Mouse (Mus musculus) WW6 (cell line): ENCODE measurements around the gene Anapc15.
"Not testable (repeated sequence)": the region's sequence is repeated elsewhere in the genome, so short reads cannot be mapped to it uniquely, and the experiment has no call there.

Source experiments
- DNase-seq: peaks from one replicate; pipeline ENCODE4 v3.0.0-alpha.2; 2013; ENCODE audit warnings: low read depth, low spot score

Gene Anapc15

DNA sequence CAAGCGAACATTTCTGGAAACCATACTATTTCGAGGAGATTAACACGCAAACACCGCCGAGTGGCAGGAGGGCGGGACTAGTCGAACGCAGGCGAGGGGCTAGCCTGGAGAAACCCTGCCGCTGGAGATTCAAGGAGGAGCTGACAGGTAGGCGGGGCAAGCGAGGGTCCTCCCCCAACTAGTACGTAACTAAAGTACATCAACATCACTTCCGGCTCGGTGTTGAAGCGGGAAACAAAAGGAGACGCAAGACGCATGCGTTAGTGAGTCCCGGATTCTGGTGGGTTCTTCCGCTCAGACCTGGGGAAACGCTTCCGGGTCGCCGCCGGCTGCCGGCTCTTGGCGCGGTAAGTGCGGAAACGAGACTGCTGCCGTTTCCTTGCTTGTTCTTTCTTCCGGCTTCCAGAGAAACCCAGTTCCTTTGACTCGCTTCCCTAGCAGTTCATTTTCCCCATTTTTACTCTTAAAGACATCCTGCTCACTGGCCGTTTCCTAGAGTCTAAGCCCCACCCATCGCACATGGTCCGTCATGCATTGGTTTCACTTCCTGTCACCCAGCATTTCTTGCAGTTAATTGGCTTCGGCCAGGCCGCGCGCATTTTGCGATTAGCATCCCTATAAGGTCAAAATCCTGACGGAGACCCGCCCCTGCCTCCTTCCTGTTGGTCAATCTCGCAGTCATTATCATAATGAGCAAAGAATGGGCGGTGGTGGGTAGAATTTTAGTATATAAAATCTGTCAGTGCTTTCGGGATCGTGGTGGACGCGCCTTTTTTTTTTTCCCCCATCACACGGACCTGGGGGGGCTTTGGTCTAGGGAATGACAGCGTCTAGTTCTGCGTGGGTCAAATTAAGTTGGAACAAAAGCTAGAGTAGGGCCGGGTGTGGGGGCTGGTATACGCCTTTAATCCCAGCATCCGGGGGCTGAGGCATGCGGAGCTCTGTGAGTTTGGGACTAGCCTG is 32.9 kb downstream of the Anapc15 start:
- DNase-seq = peak; percentile 96

DNA sequence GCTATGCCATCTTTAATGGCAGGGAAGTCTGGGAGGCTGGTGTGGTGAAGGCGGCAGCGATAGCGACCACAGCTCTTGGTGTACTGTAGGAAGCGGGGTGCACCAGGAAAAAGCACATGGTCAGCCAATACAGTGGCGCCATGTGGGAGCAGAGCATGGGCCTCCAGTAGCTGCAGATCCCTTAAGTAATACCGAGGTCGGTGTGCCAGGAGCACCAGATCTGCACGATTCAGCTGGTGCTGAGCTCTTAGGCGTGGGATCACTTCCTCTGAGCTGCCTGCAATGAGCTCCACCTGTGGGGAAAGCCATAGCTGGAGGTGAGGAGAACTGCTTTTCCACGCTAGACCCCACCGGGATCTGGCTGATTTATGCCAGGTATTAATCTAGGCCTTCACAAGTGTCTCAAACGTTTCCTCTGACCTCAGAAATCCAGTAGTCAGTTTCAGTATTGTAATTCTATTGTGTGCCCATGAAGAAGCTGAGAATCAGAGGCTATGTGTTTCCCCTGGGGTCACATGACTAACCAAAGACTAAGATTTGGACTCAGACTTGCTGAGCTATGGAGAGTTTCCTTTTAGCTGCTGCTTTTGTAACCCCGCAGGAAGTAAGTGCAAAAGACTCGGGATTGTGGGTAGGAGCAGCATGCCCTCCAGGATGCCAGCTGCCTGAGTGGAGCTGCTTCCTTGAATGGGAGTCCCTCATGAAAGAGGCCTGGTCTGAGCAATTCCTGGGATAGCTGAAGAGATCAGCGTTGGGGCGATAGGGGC is 37.0 kb downstream of the Anapc15 start:
- no peak for DNase-seq

DNA sequence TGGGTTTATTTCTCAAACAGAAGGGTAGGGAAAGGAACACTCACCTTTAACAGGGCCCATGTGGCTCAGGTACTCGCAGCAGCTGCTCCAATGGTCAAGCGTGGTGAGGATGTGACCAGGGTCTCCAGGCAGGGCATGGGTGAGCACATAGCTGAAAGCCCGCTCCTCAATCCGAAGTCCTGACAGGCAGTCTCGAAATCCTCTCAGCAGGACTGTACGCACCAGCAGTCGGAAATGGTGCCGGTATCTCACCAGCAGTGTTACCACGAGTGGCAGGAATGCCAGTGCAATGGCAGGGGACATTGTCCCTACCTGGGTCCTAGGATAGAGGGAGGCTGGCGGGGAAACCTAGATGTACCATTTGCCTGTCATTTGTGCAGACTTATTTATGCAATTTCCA is 38.5 kb downstream of the Anapc15 start:
- DNase-seq = no peak

DNA sequence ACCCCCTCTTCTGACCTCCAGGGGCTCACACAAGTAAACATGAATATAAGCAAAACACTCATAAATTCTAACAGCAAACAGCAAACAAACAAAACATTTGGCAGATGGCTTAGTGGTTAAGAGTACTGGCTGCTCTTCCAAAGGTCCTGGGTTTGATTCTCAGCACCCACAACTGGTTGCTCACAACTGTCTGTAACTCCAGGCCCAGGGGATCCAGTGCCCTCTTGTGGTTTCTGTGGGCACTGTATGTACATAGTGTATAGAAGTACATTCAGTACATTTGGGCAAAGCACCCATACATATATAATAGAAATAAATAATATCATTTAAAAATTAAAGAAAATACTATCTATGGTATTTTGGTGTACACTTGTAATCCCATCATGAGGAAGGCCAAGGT is 39.3 kb downstream of the Anapc15 start:
- no peak for DNase-seq

DNA sequence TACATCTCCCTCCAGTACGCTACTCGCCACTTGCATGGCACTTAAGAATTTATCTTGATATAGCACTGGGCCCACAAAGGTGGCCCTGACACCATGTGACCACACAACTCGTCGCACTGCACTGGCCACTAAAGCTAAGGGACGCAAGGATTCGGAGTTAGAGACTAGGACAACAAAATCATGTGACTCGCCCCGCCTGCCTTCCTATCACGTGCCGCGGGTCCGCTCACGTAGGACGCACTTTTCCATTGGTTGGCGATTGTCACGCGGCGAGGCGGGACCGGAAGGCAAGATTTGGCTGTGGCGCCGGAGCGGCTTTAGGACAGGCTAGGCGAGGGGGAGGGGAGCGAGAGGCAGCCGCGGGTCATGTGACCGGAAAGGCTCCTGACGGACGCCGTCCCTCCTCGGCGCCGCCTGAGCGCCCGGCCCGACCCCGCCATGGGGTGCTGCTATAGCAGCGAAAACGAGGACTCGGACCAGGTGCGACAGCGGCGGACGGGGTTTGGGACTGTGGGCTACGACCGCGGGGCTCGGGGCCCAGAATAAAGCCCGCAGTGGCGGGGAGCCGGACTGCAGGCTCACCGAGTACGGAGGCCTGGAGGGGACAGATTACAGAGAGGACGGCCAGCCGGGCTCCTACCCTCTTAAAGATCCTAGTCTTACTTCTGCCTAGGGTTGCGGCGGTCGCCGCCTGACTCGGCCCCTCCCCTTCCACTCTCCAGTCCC is 42.2 kb downstream of the Anapc15 start, which contains the start of gene Lamtor1:
TSS of gene Lamtor1 (plus strand) at position 344 of the 726 bp plus-strand sequence.
- DNase-seq = peak; percentile 98

DNA sequence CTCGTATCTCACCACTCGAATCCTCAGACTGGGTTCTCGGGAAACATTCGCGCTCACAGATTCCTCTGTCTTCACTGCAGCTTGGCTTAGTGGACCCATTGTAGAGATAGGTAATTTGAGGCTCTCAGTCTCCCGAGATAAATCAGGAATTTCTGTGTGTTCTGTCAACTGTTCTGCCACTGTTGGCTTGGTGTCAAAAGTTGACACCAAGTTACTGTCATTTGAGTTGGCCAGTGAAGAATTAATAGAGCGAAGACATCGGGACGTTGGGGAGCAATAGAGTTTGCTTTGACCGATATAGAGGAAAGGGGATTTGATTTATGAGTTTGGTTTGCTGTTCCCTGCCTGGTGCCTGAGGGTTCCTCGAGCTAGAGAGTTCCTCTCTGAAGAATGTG is 42.8 kb downstream of the Anapc15 start, which contains the start of gene Tomt:
TSS of gene Tomt (minus strand) at position 73 of the 395 bp plus-strand sequence.
- DNase-seq = no peak

DNA sequence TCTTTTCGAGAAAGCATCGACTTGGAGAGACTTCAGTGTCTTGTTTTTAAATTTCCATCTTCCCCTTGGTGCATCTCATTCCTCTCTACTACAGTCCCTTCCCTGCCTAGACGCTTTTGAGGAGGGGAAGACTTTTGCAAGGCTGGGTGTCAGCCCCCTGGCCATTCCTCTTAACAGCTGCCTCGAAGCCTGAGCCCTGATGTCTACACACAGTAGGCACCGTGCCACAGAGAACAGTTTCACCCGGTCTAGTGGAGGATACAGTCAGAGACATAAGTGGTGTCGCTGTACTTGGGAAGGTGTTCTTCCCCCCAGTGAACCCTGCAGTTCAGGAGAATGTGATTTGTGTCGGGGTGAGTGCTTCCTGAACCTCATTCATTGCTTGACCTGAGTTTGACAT is 43.2 kb downstream of the Anapc15 start:
- no peak for DNase-seq

DNA sequence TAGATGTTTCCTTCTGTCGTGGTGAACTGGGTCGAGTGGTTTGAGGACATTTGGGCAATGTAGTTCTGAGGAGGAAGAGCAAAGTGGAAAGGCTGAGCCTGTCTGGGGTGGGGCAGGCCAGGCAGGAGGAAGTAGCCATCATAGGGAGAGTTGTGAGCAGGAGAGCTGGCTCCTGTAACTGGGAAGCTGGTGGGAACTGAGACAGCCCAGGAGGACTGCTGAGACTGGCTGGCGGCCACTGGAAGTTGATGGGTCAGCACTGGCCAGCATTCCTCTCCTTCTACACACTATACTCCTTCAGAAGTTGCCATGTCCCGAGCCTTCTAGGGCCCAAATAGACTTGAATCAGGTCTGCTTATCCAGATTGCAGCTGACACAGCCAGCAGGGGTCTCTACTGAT is 44.9 kb downstream of the Anapc15 start:
- DNase-seq = no peak

DNA sequence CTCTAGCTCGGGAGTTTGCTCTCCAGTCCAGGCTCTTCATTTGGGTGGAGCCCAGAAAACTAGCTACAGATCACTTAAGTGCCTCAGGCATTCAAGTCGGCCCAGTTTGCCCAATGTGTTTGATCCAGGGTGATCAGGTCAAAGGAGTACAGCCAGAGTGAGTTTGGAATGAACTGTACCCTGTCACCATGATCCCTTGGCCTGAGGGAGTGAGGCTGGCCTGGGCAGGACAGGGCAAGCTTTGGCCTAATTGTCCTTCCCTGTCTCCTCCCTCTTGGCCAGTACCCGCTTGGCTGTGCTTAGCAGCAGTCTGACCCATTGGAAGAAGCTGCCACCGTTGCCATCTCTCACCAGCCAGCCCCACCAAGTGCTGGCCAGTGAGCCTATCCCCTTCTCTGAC is 46.6 kb downstream of the Anapc15 start:
- no peak for DNase-seq

DNA sequence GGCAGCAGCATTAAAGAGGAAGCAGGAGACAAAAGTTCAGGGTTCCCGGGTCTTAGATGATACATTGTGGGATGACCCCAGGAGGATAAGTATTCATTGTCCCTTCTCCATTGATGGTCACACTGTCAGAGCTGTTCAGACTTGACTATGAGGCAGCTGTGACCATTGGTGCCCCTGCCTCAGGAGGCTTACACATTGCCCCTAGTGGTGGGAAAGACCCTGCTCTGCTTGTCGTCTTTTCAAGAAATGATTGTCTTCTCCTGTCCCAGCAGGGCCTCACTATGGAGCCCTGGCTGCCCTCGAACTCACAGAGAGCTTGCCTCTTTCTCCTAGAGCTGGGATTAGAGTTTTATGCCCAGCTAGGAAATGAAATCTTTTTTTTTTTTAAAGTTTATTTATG is 48.5 kb downstream of the Anapc15 start:
- no peak for DNase-seq

DNA sequence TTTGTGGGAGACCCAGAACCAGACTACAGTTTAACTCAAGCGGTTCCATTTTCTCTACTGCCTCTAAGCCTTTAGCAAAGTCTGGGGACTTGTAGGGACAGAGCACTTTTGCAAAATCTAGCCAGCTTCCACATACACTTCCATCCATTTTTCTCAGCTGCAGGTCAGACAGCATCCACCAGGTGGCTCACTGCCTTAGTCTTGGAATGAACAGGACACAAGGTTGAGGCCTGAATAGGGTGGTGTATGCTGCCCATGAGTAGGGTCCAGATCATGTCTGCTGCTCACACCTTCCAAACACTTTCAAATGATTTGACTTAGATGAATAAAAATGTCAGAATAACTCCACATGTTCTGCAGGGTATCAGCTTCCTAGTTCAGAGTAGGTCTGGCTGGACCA is 54.6 kb downstream of the Anapc15 start:
- DNase-seq = no peak

DNA sequence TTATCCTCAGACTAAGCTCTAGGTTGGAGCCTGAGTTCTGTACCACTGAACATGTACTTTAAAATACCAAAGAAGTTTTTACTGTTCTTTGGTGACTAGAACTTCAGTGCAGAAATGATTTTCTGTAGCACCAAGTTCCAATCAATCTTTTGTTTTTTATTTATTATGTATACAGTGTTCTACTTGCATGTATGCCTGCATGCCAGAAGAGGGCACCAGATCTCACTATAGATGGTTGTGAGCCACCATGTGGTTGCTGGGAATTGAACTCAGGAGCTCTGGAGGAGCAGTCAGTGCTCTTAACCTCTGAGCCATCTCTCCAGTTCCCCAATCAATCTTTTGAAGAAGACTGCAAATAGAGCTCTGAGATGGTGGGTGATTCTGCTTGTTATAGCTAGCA is 62.4 kb downstream of the Anapc15 start:
- not testable (repeated sequence) for DNase-seq

DNA sequence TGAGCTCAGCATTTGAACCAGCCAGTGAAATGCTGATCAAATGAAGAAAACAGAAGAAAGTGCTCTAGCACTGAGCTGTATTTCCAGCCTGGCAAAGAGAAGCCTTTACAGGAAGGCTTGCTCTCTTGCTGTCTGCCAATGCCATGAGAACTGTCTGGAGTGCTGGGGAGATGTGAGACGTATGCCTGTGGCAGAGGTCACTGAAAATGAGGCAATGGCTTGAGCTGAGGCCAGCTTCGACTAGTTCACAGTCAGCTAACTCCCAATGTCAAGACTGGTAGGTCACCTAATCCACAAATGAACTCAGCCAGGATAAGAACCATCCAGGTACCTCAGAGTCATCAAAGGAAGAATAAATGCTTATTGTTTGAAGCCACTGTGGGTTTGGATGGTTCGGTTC is 64.6 kb downstream of the Anapc15 start:
- no peak for DNase-seq

DNA sequence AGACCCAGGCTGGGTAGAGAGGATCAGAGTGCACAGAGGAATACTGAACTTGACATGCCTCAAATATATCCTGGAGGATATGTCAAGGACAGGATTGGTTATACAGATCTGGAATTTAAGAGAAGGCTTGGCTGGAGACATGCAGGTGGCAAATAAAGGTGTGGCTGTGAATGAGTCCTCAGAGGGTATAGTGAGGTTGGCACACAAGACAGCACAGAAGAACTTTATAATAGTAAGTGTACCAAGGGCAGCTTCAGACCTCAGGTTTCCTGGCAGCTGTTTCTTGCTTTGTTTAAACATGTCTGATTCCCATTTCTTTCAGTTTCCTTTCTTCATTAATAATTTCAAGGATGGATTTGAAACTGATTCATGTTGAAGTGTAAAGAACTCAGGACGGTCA is 69.0 kb downstream of the Anapc15 start:
- no peak for DNase-seq

DNA sequence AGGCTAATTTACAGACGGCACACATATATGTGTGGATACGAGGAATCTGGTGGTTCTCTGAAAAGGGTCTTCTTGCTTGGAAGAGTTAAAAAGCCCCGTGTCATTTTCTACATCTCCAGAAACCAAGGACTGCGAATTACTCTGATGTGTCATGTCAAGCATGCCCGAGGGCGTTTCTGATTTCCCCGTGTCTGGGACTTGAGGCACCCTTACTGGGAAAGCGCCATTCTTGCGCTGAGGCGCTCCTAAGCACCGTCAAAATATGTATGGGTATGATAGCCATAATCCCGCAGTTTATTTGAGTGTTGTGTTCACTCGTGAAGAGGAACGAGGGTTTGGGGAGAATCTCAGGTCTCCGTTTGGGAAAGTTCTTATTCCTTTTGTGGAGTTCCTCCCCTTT is 69.8 kb downstream of the Anapc15 start:
- DNase-seq = no peak

DNA sequence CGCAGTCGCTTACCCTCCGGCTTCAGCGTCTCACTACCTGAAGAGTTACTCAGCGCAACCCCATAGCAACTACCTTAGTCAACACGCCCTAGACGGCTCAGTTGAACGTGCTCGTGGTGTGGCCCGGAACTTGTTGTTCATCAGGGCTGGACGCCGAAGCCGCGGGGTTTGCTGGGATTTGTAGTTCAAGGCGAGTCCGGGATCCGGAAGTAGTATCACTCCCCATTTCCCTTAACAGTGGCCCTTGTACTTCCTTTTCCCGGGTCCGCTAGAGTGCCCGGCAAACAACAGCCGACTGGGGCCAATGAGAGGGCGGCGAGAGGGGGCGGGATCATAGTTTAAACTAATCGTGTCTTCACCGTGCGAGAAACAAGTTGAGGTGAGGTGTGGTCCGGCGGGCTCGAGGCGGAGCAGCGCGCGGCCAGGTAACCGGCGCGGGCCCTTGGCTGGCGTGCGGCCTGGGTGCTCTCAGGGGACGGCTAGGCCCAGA is 70.3 kb downstream of the Anapc15 start, which contains the start of the genes Lrrc51 and Numa1:
TSS of gene Lrrc51 (minus strand) at position 145 of the 490 bp plus-strand sequence.
TSS of gene Numa1 (plus strand) at position 361 of the 490 bp plus-strand sequence.
- peak; percentile 96 for DNase-seq

DNA sequence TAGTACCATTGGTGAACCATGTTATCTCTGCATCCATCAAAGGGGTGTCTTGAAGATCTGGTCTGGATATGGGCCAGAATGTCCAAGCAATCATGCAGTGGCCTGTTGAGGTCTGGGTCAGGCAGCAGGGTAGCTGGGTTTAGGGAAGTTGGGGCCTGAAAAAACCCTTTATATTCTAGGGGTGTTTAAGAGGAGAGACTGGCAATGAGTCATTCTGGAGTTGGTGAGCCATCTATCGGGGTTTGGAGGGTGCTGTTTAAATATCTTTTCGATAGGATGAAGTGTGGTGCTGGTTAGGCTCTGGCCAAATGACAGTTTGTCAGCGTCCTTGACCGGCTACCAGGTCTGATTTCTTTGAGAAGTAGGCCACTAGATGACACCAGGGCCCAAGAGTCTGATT is 72.4 kb downstream of the Anapc15 start:
- no peak for DNase-seq

DNA sequence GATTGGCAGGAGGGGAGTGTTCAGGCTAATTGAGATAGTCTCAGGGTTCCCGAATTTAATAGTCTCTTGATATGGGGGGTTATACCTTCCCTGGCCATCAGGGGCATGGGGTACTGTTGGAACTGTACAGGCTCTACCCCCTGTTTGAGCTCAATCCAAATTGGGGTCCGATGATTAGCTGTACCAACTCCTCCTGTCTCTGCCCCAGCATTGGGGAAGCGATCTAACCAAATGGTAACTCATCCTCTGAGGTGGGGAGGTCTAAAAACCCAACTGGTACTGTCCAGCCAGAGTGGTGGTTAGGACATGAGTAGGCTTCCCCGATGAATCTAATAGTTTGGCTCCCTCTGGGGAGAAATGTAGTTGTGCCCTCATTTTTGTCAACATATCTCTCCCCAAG is 73.5 kb downstream of the Anapc15 start:
- DNase-seq = no peak

DNA sequence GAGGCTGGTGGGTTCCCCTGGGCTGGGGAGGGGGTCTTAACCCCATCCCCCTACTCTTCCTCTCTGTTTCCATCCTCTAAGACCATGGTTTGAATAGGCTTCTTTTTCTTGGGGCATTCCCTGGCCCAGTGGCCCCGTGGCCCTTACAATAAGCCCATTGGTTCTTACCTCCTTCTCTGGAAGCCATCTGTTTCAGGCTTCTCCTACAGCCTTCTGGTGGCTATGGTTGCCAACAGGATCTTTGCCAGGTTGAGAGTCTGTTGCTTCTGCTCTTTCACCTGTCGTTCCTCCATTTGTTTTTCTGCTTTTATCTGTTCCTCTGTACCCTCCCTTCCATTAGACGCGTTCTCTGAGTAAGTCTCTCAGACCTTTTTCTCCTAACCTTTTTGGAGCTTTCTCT is 74.1 kb downstream of the Anapc15 start:
- no peak for DNase-seq

DNA sequence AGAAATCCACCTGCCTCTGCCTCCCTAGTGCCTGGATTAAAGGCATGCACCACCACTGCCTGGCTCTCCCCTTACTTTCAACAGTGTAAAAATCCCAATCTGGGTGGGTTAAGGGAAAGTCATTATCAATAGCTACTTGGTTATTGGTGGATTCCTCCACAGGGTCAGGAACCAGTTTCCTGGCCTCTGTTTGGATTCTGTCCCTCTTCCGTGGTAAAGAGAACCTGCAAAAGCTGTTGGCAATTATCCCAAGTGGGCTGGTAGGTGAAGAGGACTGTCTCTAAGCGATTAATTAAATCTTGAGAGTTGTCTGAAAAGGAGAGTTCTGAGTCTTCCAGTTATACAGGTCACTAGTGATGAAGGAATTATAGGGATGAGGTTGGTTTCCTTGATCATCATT is 74.8 kb downstream of the Anapc15 start:
- no peak for DNase-seq

DNA sequence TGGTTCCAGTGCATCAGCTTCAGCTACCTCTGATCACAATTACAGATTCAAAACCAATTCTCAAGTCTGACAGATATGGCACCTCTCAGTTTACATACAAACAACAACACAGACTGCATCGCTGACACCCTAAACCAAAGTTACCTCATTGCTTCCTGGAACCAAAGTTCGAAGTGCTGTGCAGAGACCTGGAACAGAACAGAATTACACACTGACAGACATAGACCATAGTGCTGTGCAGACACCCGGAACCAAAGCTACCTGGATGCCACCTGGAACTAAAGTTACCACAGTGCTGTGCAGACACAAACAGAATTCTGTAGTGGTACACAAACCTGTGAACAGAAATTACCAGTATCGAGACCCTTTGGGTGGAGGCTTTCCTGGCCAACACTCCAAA is 76.2 kb downstream of the Anapc15 start:
- no peak for DNase-seq

DNA sequence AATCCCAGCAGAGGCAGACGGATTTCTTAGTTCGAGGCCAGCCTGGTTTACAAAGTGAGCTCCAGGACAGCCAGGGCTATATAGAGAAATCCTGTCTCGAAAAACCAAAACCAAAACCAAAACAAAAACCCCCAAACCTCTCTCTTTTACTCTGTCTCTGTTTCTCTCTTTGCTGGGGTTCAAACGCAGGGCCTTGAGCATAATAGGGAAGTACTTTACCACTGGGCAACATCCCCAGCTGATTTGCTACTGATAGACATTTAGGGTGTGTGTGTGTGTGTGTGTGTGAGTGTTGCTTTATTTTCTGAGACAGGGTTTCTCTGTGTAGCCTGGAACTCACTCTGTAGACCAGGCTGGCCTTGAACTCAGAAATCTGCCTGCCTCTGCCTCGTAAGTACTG is 85.5 kb downstream of the Anapc15 start:
- DNase-seq = not testable (repeated sequence)
